Mouse (Mus musculus) liver, embryonic 16.5 days (tissue): Measurements from ENCODE around the gene 9130023H24Rik. TPM values are rescaled to one million over a fixed set of nuclear protein-coding genes. Genes with fewer than 3 reads are reported as not detected.

Experiments used
- ATAC-seq: fragments of 200-750 bp; cut with Nextera tagmentation; 2 replicates; pipeline ENCODE4 v1.8.0; 2017; ENCODE audit warnings: low read depth, mild to moderate bottlenecking, moderate number of reproducible peaks, moderate library complexity
- H3K27ac ChIP-seq: fragments of 300-500 bp; sonication (generic); 2 replicates; pipeline ENCODE4 v1.5.1; 2014; ENCODE audit warnings: mild to moderate bottlenecking, low read length
- H3K27me3 ChIP-seq: fragments of 300-500 bp; sonication (generic); 2 replicates; pipeline ENCODE4 v1.6.1; 2014; ENCODE audit warnings: low read depth, low read length, mixed read lengths; ENCODE audit not compliant: control insufficient read depth, insufficient read depth
- H3K36me3 ChIP-seq: fragments of 300-500 bp; sonication (generic); 2 replicates; pipeline ENCODE4 v1.6.1; 2014; ENCODE audit warnings: mild to moderate bottlenecking; ENCODE audit not compliant: control insufficient read depth, insufficient read depth
- H3K4me1 ChIP-seq: fragments of 300-500 bp; sonication (generic); 2 replicates; pipeline ENCODE4 v1.6.1; 2014; ENCODE audit warnings: low read depth, low read length, mixed read lengths; ENCODE audit not compliant: control insufficient read depth
- H3K4me2 ChIP-seq: fragments of 300-500 bp; sonication (generic); 2 replicates; pipeline ENCODE4 v1.6.1; 2014; ENCODE audit warnings: low read depth, low read length, mixed read lengths
- H3K4me3 ChIP-seq: fragments of 300-500 bp; sonication (generic); 2 replicates; pipeline ENCODE4 v1.5.1; 2014; ENCODE audit warnings: low read depth, mild to moderate bottlenecking, low read length
- H3K9ac ChIP-seq: fragments of 300-500 bp; sonication (generic); 2 replicates; pipeline ENCODE4 v1.6.1; 2014; ENCODE audit warnings: low read depth, low read length
- H3K9me3 ChIP-seq: fragments of 300-500 bp; sonication (generic); replicated peaks from 2 replicates; pipeline ENCODE4 v1.6.1; 2016; ENCODE audit warnings: low read length; ENCODE audit not compliant: control insufficient read depth
- WGBS: fragments of 180-500 bp; shearing (Covaris S2); extraction: QIAGEN DNeasy Blood & Tissue Kit; methylation state at CpG from one replicate; pipeline ENCODE4 v1.1.7; 2014; ENCODE audit not compliant: insufficient replicate concordance; 5-methylcytosine and 5-hydroxymethylcytosine counted together
- polyA plus RNA-seq: library from polyadenylated mRNA; unstranded; fragments of >200 nt; fragmentation: Nextera tagmentation; extraction: Ambion mirVana; gene quantifications from 2 replicates; pipeline ENCODE4 v1.2.1, GENCODE M21; 2015

9130023H24Rik gene
- polyA plus RNA-seq, 1 experiment from 2014 or later: 2.6 TPM

DNA sequence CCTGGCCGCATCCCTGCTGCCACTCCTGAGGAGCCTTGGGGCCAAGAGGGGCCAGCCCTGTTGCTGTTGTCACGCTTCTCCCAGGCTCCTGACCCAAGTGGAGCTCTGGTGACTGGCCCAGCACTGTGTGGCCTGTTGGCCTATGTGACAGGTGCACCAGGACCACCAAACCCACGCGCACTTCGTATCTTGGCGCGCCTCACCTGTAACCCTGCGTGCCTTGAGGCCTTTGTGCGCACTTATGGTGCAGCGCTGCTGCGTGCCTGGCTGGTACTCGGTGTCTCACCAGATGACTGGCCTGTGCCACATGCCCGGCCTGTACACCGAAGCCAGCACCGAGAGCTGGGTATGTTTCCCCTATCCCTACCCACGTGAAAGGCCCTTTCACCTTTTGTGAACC, 4.5 kb upstream of the 9130023H24Rik start:
- 92% methylated on average over 16 of the region's 16 CpGs for WGBS
- peaks cover 21% of the 10 kb centered on the region for H3K36me3 ChIP-seq
- no peak for ATAC-seq

GRCm38 (mm10) chr7:128240131-128240784, 2.4 kb upstream of the 9130023H24Rik start:
- H3K9ac ChIP-seq: peak overlapping the region; percentile 17; the same call in 1 of the 2 replicates
- H3K27ac ChIP-seq: no peak overlapping the region
- 92% methylated on average over 27 of the region's 27 CpGs for WGBS
- H3K4me1 ChIP-seq: peaks cover 22% of the 10 kb centered on the region
- H3K27me3 ChIP-seq: no peaks in the 10 kb centered on the region
- no peak overlapping the region for H3K4me2 ChIP-seq
- H3K9me3 ChIP-seq: no peaks in the 10 kb centered on the region
- H3K36me3 ChIP-seq: peaks cover 21% of the 10 kb centered on the region
- ATAC-seq: no peak
- no peak overlapping the region for H3K4me3 ChIP-seq

More for the DNA sequence above, 4.5 kb upstream of the 9130023H24Rik start:
- H3K27ac ChIP-seq: no peak overlapping the region
- no peaks in the 10 kb centered on the region for H3K9me3 ChIP-seq
- H3K4me1 ChIP-seq: peaks cover 23% of the 10 kb centered on the region
- no peak overlapping the region for H3K9ac ChIP-seq
- peaks cover 4% of the 10 kb centered on the region; the same call in 1 of the 2 replicates for H3K27me3 ChIP-seq
- H3K4me2 ChIP-seq: no peak overlapping the region
- H3K4me3 ChIP-seq: no peak overlapping the region

- H3K9ac ChIP-seq: peak overlapping the region; percentile 64
- H3K27me3 ChIP-seq: no peaks in the 10 kb centered on the region
- 27% methylated on average over 4 of the region's 4 CpGs for WGBS
- peaks cover 22% of the 10 kb centered on the region for H3K4me1 ChIP-seq
- ATAC-seq: no peak
- peak overlapping the region; percentile 89 for H3K4me3 ChIP-seq
- H3K4me2 ChIP-seq: peak overlapping the region; percentile 89
- peak overlapping the region; percentile 92 for H3K27ac ChIP-seq
- H3K9me3 ChIP-seq: no peaks in the 10 kb centered on the region
- H3K36me3 ChIP-seq: peaks cover 15% of the 10 kb centered on the region
Observed at GRCm38 (mm10) chr7:128238991-128239390, 1.2 kb upstream of the 9130023H24Rik start.

- peak overlapping the region; percentile 99 for H3K27ac ChIP-seq
- H3K4me1 ChIP-seq: peaks cover 22% of the 10 kb centered on the region
- no peaks in the 10 kb centered on the region for H3K9me3 ChIP-seq
- H3K27me3 ChIP-seq: no peaks in the 10 kb centered on the region; the same call in 1 of the 2 replicates
- 0% methylated on average over 25 of the region's 25 CpGs for whole genome bisulfite sequencing
- H3K36me3 ChIP-seq: peaks cover 14% of the 10 kb centered on the region
- H3K9ac ChIP-seq: peak overlapping the region; percentile 85
- peak overlapping the region; percentile 89 for H3K4me2 ChIP-seq
- peak overlapping the region; percentile 89 for H3K4me3 ChIP-seq
- ATAC-seq: no peak
Observed at GRCm38 (mm10) chr7:128237593-128237926, 271 bp downstream of the 9130023H24Rik start.

- Histone ChIP-seq H3K9ac (peak within 1 kb of the TSS; percentile 85), H3K4me3 (peak within 1 kb of the TSS; percentile 89), H3K27ac (peak within 1 kb of the TSS; percentile 99), H3K36me3 (peaks cover 9% of the 10 kb centered on the region), H3K4me2 (peak within 1 kb of the TSS; percentile 89), H3K27me3 (no peaks in the 10 kb centered on the region; the same call in 1 of the 2 replicates), H3K9me3 (no peaks in the 10 kb centered on the region), H3K4me1 (peaks cover 22% of the 10 kb centered on the region)
- ATAC-seq: peak; percentile 8; the same call in 1 of the 2 replicates
- 23% methylated on average over 37 of the region's 37 CpGs for WGBS
Observed at GRCm38 (mm10) chr7:128236856-128237592, 807 bp downstream of the 9130023H24Rik start, which contains the start of gene Armc5. Gene Armc5, plus strand, starts transcription at chr7:128237342.

- Histone ChIP-seq H3K27ac (no peak overlapping the region), H3K27me3 (no peaks in the 10 kb centered on the region; the same call in 1 of the 2 replicates)
- WGBS: 83% methylated on average over 13 of the region's 13 CpGs
Observed at GRCm38 (mm10) chr7:128236426-128236825, 1.4 kb downstream of the 9130023H24Rik start.

DNA sequence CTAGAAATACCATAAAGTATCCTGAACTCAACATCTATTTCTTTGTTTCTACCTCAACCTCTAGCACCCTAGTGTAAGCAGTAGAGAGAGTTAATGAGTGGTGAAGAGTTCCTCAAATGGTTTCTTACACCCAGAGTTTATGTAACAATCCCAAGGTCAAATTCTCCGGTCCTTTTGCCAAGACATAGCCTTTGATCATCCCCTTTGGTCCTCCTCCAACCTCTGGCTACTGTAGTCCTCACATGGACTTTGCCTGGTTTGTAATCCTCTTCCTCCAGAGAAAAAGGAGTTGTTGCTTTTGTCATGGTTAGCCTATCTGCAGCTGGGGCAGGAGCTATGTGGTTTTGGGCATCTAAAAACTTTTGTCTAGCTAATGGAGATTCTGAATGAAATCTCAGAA, 2.4 kb downstream of the 9130023H24Rik start:
- H3K27me3 ChIP-seq: no peaks in the 10 kb centered on the region; the same call in 1 of the 2 replicates
- H3K4me1 ChIP-seq: peaks cover 20% of the 10 kb centered on the region
- H3K9ac ChIP-seq: no peak overlapping the region
- no peak overlapping the region for H3K4me2 ChIP-seq
- 78% methylated on average over 1 of the region's 1 CpGs for WGBS
- no peak overlapping the region for H3K27ac ChIP-seq
- no peak overlapping the region for H3K4me3 ChIP-seq
- no peak for ATAC-seq
- peaks cover 5% of the 10 kb centered on the region for H3K36me3 ChIP-seq
- H3K9me3 ChIP-seq: no peaks in the 10 kb centered on the region

More at GRCm38 (mm10) chr7:128236426-128236825, 1.4 kb downstream of the 9130023H24Rik start:
- Histone ChIP-seq H3K36me3 (peaks cover 9% of the 10 kb centered on the region), H3K9ac (no peak overlapping the region), H3K4me2 (peak overlapping the region; percentile 89), H3K4me3 (peak overlapping the region; percentile 89), H3K4me1 (peaks cover 22% of the 10 kb centered on the region), H3K9me3 (no peaks in the 10 kb centered on the region)
- no peak for ATAC-seq

GRCm38 (mm10) chr7:128234796-128235195, 3.0 kb downstream of the 9130023H24Rik start:
- no peak overlapping the region for H3K4me2 ChIP-seq
- H3K4me1 ChIP-seq: peaks cover 20% of the 10 kb centered on the region
- no peak overlapping the region for H3K9ac ChIP-seq
- no peaks in the 10 kb centered on the region; the same call in 1 of the 2 replicates for H3K36me3 ChIP-seq
- no peak overlapping the region for H3K4me3 ChIP-seq
- H3K27ac ChIP-seq: no peak overlapping the region
- WGBS: 54% methylated on average over 2 of the region's 2 CpGs
- ATAC-seq: no peak
- no peaks in the 10 kb centered on the region for H3K9me3 ChIP-seq
- H3K27me3 ChIP-seq: no peaks in the 10 kb centered on the region; the same call in 1 of the 2 replicates

GRCm38 (mm10) chr7:128231741-128232140, 6.1 kb downstream of the 9130023H24Rik start:
- Histone ChIP-seq H3K27ac (no peak overlapping the region), H3K27me3 (no peaks in the 10 kb centered on the region; the same call in 1 of the 2 replicates), H3K36me3 (no peaks in the 10 kb centered on the region; the same call in 1 of the 2 replicates), H3K9ac (no peak overlapping the region), H3K9me3 (no peaks in the 10 kb centered on the region), H3K4me2 (no peak overlapping the region), H3K4me3 (no peak overlapping the region), H3K4me1 (peaks cover 6% of the 10 kb centered on the region)
- 34% methylated on average over 8 of the region's 8 CpGs for WGBS
- no peak for ATAC-seq
